Mouse (Mus musculus) CH12.LX (cell line): Measurements from ENCODE around the gene Ins2. TPM values are rescaled to one million over a fixed set of nuclear protein-coding genes. Genes with fewer than 3 reads are reported as not detected.

ENCODE experiments used
- DNase-seq: peaks from one replicate; pipeline ENCODE4 v3.0.0-alpha.2; 2013; ENCODE audit errors: extremely low read depth
- H3K27ac ChIP-seq: 2 replicates; pipeline ENCODE4 v1.5.1; 2012; ENCODE audit warnings: low read depth, mild to moderate bottlenecking, control low read depth, moderate library complexity; ENCODE audit not compliant: insufficient read depth
- H3K27me3 ChIP-seq: replicated peaks from 2 replicates; pipeline ENCODE3; 2012; ENCODE audit warnings: inconsistent platforms
- H3K36me3 ChIP-seq, 2 experiments: replicated peaks in 1 of 2; 2 replicates each; pipeline versions ENCODE3 to v1.6.1; 2012; ENCODE audit warnings: inconsistent platforms in 1 of 2, low read length in 1 of 2, mild to moderate bottlenecking in 1 of 2, mixed read lengths in 1 of 2, moderate library complexity in 1 of 2; ENCODE audit not compliant: control insufficient read depth in 1 of 2, insufficient read depth in 1 of 2
- H3K4me1 ChIP-seq, 2 experiments: 2 replicates each; pipeline ENCODE4 v1.6.1; 2012; ENCODE audit warnings: inconsistent platforms in 1 of 2, moderate library complexity in 1 of 2; ENCODE audit not compliant: insufficient read depth in 2 of 2, control insufficient read depth in 1 of 2
- H3K4me2 ChIP-seq: 2 replicates; pipeline ENCODE4 v1.6.1; 2012; ENCODE audit warnings: low read depth, mild to moderate bottlenecking, control low read depth; ENCODE audit not compliant: poor library complexity, insufficient read depth, severe bottlenecking
- H3K4me3 ChIP-seq, 3 experiments: fragments of 150-350 bp in 1 of 3; sonication (generic) in 1 of 3; replicated peaks in 1 of 3; 2 replicates each; pipeline versions ENCODE3 to v1.5.1; 2011 to 2012; ENCODE audit warnings: low read depth in 2 of 3, low read length in 2 of 3, mild to moderate bottlenecking in 2 of 3, moderate library complexity in 2 of 3, control low read depth in 1 of 3, improper control_type of control experiment in 1 of 3, inconsistent platforms in 1 of 3, mixed read lengths in 1 of 3; ENCODE audit not compliant: poor library complexity in 1 of 3
- H3K79me2 ChIP-seq: replicated peaks from 2 replicates; pipeline ENCODE4 v1.6.1; 2012; ENCODE audit warnings: mild to moderate bottlenecking, moderate library complexity; ENCODE audit not compliant: control insufficient read depth, poor library complexity, insufficient read depth, severe bottlenecking; ENCODE audit errors: extremely low read depth
- H3K9ac ChIP-seq: 2 replicates; pipeline ENCODE4 v1.6.1; 2012; ENCODE audit warnings: low read depth, mild to moderate bottlenecking, control low read depth, moderate library complexity; ENCODE audit not compliant: insufficient read depth
- H3K9me3 ChIP-seq: replicated peaks from 2 replicates; pipeline ENCODE3; 2012; ENCODE audit warnings: low read length, inconsistent platforms, mixed read lengths
- CTCF ChIP-seq, 2 experiments: IDR thresholded peaks in 1 of 2; conservative IDR thresholded peaks in 1 of 2; 2 replicates each; pipeline ENCODE4 v1.5.1; 2011 to 2012; ENCODE audit warnings: low read depth in 2 of 2, low read length in 2 of 2, improper control_type of control experiment in 1 of 2, inconsistent platforms in 1 of 2, mild to moderate bottlenecking in 1 of 2, moderate library complexity in 1 of 2
- E2F4 ChIP-seq: IDR thresholded peaks from 2 replicates; pipeline ENCODE4 v1.6.1; 2011; ENCODE audit warnings: low read depth, low read length, improper control_type of control experiment; ENCODE audit not compliant: insufficient replicate concordance
- ELF1 ChIP-seq: IDR thresholded peaks from 2 replicates; pipeline ENCODE4 v1.6.1; 2014; ENCODE audit warnings: low read depth, mild to moderate bottlenecking, inconsistent platforms, low read length, improper control_type of control experiment
- ETS1 ChIP-seq: conservative IDR thresholded peaks from 2 replicates; pipeline ENCODE4 v1.6.1; 2012; ENCODE audit warnings: low read depth, mild to moderate bottlenecking, inconsistent platforms, low read length, improper control_type of control experiment, moderate library complexity
- GABPA ChIP-seq: IDR thresholded peaks from 2 replicates; pipeline ENCODE4 v1.6.1; 2012; ENCODE audit warnings: low read depth, low read length, improper control_type of control experiment, inconsistent platforms; ENCODE audit not compliant: insufficient replicate concordance
- HCFC1 ChIP-seq: IDR thresholded peaks from 2 replicates; pipeline ENCODE4 v1.6.1; 2012; ENCODE audit warnings: low read depth, mild to moderate bottlenecking, inconsistent platforms, low read length, improper control_type of control experiment
- JUND ChIP-seq: conservative IDR thresholded peaks from 2 replicates; pipeline ENCODE4 v1.6.1; 2011; ENCODE audit warnings: low read depth, low read length, improper control_type of control experiment
- KAT2A ChIP-seq: IDR thresholded peaks from 2 replicates; pipeline ENCODE4 v1.6.1; 2012; ENCODE audit warnings: low read length, improper control_type of control experiment, inconsistent platforms; ENCODE audit not compliant: insufficient replicate concordance
- MAFK ChIP-seq: IDR thresholded peaks from 2 replicates; pipeline ENCODE4 v1.6.1; 2011; ENCODE audit warnings: low read length, improper control_type of control experiment; ENCODE audit not compliant: insufficient replicate concordance
- MAX ChIP-seq: IDR thresholded peaks from 2 replicates; pipeline ENCODE4 v1.6.1; 2011; ENCODE audit warnings: low read length, improper control_type of control experiment
- MXI1 ChIP-seq: IDR thresholded peaks from 2 replicates; pipeline ENCODE4 v1.6.1; 2011; ENCODE audit warnings: mild to moderate bottlenecking, low read depth, low read length, improper control_type of control experiment
- MYC ChIP-seq: IDR thresholded peaks from 2 replicates; pipeline ENCODE4 v1.6.1; 2011; ENCODE audit warnings: low read depth, mild to moderate bottlenecking, improper control_type of control experiment, low read length
- NELFE ChIP-seq: IDR thresholded peaks from 2 replicates; pipeline ENCODE4 v1.6.1; 2011; ENCODE audit warnings: low read depth, low read length, improper control_type of control experiment
- PAX5 ChIP-seq: IDR thresholded peaks from 2 replicates; pipeline ENCODE4 v1.6.1; 2012; ENCODE audit warnings: low read length, inconsistent platforms, mixed read lengths
- POLR2A ChIP-seq: IDR thresholded peaks from 2 replicates; pipeline ENCODE4 v1.6.1; 2011; ENCODE audit warnings: low read depth, mild to moderate bottlenecking, improper control_type of control experiment, low read length
- POLR2AphosphoS2 ChIP-seq: IDR thresholded peaks from 2 replicates; pipeline ENCODE4 v1.6.1; 2011; ENCODE audit warnings: low read depth, low read length, improper control_type of control experiment
- RAD21 ChIP-seq: IDR thresholded peaks from 2 replicates; pipeline ENCODE4 v1.6.1; 2011; ENCODE audit warnings: low read depth, mild to moderate bottlenecking, low read length, improper control_type of control experiment, moderate library complexity
- SMC3 ChIP-seq: IDR thresholded peaks from 2 replicates; pipeline ENCODE4 v1.6.1; 2011; ENCODE audit warnings: low read depth, low read length, improper control_type of control experiment
- TBP ChIP-seq: conservative IDR thresholded peaks from 2 replicates; pipeline ENCODE4 v1.6.1; 2011; ENCODE audit warnings: low read depth, low read length, improper control_type of control experiment
- UBTF ChIP-seq: IDR thresholded peaks from 2 replicates; pipeline ENCODE4 v1.6.1; 2012; ENCODE audit warnings: low read depth, mild to moderate bottlenecking, inconsistent platforms, low read length, improper control_type of control experiment, moderate library complexity
- USF1 ChIP-seq: IDR thresholded peaks from 2 replicates; pipeline ENCODE4 v1.6.1; 2014; ENCODE audit warnings: low read depth, mild to moderate bottlenecking, inconsistent platforms, low read length, improper control_type of control experiment
- USF2 ChIP-seq: conservative IDR thresholded peaks from 2 replicates; pipeline ENCODE4 v1.6.1; 2011; ENCODE audit warnings: low read depth, low read length, improper control_type of control experiment
- ZC3H11A ChIP-seq: IDR thresholded peaks from 2 replicates; pipeline ENCODE4 v1.6.1; 2012; ENCODE audit warnings: low read depth, mild to moderate bottlenecking, inconsistent platforms, low read length, improper control_type of control experiment
- dilution Hi-C: fragments of 300-500 bp; cut with MboI; formaldehyde crosslinking; loops from 2 replicates; pipeline ENCODE4 v1.14.3; 2020; ENCODE audit warnings: low sequenced_read_pairs; ENCODE audit not compliant: extremely low pct_unique_long_range_greater_than_20kb, extremely low pct_ligation_motif_present
- in situ Hi-C: fragments of 300-500 bp; cut with MboI; formaldehyde crosslinking; loops from 3 replicates; pipeline ENCODE4 v1.14.3; 2019; ENCODE audit warnings: low sequenced_read_pairs, low pct_ligation_motif_present, low pct_unique_long_range_greater_than_20kb, mixed read lengths
- polyA plus RNA-seq: library from polyadenylated mRNA; unstranded; fragments of >175 nt; gene quantifications from 2 replicates; pipeline ENCODE4 v1.2.1, GENCODE M21; 2012; ENCODE audit warnings: low read depth; ENCODE audit not compliant: insufficient read length
- total RNA-seq, 2 experiments: library from RNA; depleted of rRNA; stranded (reverse); fragments of 300-350 nt in 1 of 2; fragments of >200 nt in 1 of 2; gene quantifications; 2 replicates each; pipeline ENCODE4 v1.2.3; 2012 to 2014

The Ins2 gene
- total and polyA plus RNA-seq, 3 experiments: not detected

DNA sequence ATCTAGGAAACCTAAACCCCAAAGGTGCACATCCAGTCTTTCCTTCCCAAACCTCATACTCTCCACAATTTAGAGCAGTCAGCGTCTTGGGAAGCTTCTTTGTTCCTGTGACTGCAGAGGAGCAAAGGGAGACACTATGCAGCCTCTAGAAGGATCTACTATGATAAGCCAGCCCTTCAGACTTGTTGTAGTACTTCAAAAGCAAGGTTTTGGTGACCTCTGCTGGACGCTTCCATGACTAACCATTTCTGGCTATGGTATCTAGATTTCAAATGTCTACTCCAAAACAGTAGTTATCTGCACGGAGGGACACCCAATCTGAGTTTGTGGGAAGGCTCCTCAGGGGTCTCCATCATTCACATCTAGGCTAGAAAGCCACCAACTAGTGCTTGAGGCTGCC, 67.5 kb downstream of the Ins2 start:
- peak; percentile 52 for DNase-seq
- in situ Hi-C loops: loop anchor here (5.0 to 10.0 kb wide), 4 partner anchors 73 to 341 kb away; partner anchors contain the start of gene Tnni2

DNA sequence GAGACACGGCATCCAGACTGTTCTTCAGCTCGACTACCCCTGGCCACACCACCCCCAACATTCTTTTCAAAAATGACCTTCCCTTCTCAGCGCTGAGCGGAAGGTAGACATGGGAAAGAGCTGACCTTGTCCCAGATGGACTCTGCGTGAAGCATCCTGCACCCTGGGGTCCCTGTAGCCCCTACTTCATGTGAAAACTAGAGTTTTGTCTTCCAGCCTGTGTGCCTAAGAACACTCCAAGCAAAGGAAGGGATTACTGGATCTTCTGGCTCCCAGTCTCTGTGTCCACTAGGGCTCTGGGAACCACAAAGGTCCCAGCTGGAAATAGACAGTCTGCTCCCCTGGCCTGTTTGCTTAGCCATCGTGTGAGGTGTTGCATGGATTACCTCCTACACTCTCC, 68.0 kb downstream of the Ins2 start:
- Histone ChIP-seq H3K9me3 (peaks cover 12% of the 10 kb centered on the region), H3K36me3 (no peaks in the 10 kb centered on the region), H3K4me3 (no peak overlapping the region), H3K9ac (no peak overlapping the region), H3K27ac (no peak overlapping the region), H3K4me2 (no peak overlapping the region), H3K79me2 (no peaks in the 10 kb centered on the region), H3K4me1 (no peaks in the 10 kb centered on the region), H3K27me3 (peaks cover 59% of the 10 kb centered on the region)
- in situ Hi-C loops (loop anchor here (5.0 to 10.0 kb wide), 4 partner anchors 73 to 340 kb away; partner anchors contain the start of gene Tnni2), dilution Hi-C loops (no loop called here)
- DNase-seq: no peak
- no peak for TF ChIP-seq RAD21
- TF ChIP-seq MAFK: no peak
- no peak for TF ChIP-seq TBP
- TF ChIP-seq ETS1: no peak
- TF ChIP-seq NELFE: no peak
- no peak for TF ChIP-seq UBTF
- no peak for TF ChIP-seq HCFC1
- no peak for TF ChIP-seq SMC3
- no peak for TF ChIP-seq USF1
- no peak for TF ChIP-seq KAT2A
- no peak for TF ChIP-seq PAX5
- TF ChIP-seq MYC: no peak

More for the DNA sequence above, 67.5 kb downstream of the Ins2 start:
- Histone ChIP-seq H3K4me2 (no peak overlapping the region), H3K27me3 (peaks cover 64% of the 10 kb centered on the region), H3K4me1 (no peaks in the 10 kb centered on the region), H3K9me3 (peaks cover 8% of the 10 kb centered on the region), H3K79me2 (no peaks in the 10 kb centered on the region), H3K36me3 (no peaks in the 10 kb centered on the region), H3K27ac (no peak overlapping the region), H3K9ac (no peak overlapping the region), H3K4me3 (no peak overlapping the region)
- dilution Hi-C loops: no loop called here
- TF ChIP-seq POLR2A (no peak), POLR2AphosphoS2 (no peak), ZC3H11A (peak; percentile 31; the same call in 1 of the 2 replicates), CTCF (conservative IDR thresholded peaks at IDR 0.05 in 1 of 2, IDR thresholded peaks at IDR 0.05 in 1 of 2; ENCODE audit: low read depth in 2 of 2, low read length in 2 of 2) (peak; percentile 25 to 78; a peak in 2 of 4 replicates), RAD21 (peak; percentile 85), E2F4 (no peak), MAX (no peak), JUND (no peak), ELF1 (no peak), USF2 (no peak), SMC3 (peak; percentile 76), MXI1 (no peak), GABPA (no peak)
